Mouse (Mus musculus): ENCODE results near the gene Celf6.

Celf6 gene

DNA sequence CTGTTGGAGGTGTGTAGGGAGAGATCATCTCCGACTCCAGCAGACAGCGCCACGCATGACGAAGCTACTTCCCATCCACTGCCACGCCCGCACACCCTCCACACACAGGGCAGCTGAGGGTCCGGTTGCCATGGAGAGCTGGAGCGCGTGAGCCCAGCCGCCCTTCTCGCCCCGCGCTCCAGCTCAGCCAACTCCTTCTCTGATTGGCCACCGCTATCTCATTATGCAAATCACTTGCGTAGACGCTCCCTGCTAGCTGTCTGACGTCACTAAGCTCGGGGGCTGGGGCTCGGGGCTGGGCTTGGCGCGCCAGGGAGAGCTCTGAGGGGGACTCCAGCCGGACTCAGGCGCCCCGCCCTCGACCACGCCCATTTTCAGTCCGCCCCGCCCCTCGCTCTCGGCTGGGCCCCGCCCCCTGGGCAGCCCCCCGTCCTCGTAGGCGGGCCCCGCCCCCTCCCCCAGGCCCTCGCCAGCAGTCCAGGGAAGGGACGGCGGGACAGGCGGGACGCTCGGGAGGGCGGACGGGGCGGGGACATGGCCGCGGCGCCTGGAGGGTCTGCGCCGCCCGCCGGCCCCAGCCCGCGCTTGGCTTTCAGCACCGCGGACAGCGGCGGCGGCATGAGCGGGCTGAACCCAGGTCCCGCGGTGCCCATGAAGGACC lies at the start of gene Celf6:
Gene Celf6 (plus strand): TSS at position 74 of the 661 bp plus-strand sequence.
- in situ Hi-C loops (cut with MboI, MseI): loop anchor here in 1 of 2 experiments (10.0 kb wide), 1 partner anchor 423 kb away; no protein-coding TSS in a partner anchor

DNA sequence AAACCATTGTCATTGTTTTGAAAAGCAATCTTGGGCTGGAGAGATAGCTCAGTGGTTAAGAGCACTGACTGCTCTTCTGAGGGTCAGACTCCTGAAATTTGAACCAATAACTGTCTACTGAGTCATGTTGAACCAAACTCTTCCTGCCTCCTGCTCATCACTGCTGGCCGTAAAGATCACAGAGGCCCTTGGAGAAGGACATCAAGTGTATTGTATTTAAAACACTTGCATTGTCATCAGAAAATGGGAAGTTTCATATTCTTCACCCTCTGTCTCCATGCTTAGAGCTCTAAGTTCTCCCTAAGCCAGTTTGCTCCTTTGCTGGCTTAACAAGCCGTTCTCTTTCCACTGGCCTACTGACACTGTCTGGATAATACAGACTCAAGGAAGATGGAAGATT lies 49.4 kb upstream of the Celf6 start:
- in situ Hi-C loops (cut with MboI, MseI): no loop called here

DNA sequence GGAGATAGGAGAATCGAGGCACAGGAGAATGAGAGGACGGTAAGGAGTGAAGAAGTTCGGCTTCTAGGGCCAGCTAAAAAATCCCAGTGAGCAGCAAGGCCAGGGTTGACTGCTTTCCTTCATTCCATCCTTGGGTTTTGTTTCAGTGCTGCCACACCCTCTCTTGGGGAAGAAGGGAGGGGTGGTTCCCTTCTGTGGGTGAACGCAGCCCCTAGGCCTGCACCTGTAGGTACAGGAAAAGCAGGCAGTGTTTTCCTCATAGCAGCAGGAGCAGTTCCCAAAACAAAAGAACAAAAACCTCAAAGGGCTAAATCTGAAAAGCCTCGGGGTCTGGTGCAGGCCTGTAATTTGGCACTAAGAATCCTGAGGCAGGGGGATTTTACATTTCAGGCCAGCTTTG lies 46.1 kb upstream of the Celf6 start:
- in situ Hi-C loops (cut with MboI, MseI): loop anchor here in 1 of 2 experiments (10.0 kb wide), 1 partner anchor 457 kb away; no protein-coding TSS in a partner anchor

DNA sequence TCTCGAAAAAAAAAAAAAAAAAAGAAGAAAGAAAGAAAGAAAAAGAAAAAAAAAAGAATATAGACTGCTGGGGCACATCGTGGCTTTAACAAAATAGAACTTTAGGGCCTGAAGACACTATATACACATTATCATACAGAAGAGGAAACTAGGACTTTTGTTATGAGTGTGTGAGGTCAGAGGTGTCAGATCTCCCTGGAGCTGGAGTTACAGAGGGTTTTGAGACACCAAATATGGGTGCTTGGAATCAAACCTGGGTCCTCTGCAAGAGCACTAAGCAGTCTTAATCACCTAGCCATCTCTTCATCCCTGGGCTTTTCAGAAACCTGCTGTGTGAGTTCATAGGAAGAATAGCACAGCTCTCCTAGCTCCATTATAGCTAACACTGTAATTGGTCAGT lies 44.3 kb upstream of the Celf6 start:
- in situ Hi-C loops (cut with MboI, MseI): loop anchor here in 1 of 2 experiments (10.0 kb wide), 1 partner anchor 459 kb away; no protein-coding TSS in a partner anchor

DNA sequence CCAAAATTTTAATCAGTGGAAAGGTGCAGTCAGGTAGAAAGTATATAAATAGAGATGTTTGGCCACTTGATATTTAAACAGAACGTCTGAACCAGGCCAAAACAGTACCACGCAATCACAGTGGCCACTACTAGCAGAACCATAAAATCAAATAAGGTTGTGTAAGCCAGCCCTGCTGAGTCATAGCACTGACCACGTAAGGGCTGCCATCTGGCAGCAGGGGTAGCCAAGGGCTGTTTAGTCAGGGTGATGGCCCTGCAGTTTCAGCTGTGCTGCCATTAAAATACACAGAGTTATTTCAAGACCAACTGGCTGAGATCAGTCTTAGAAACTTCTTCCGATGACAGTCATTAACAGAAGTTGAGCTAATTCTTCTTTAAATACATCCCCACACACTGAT lies 43.8 kb upstream of the Celf6 start:
- in situ Hi-C loops (cut with MboI, MseI): loop anchor here in 1 of 2 experiments (10.0 kb wide), 1 partner anchor 459 kb away; no protein-coding TSS in a partner anchor

DNA sequence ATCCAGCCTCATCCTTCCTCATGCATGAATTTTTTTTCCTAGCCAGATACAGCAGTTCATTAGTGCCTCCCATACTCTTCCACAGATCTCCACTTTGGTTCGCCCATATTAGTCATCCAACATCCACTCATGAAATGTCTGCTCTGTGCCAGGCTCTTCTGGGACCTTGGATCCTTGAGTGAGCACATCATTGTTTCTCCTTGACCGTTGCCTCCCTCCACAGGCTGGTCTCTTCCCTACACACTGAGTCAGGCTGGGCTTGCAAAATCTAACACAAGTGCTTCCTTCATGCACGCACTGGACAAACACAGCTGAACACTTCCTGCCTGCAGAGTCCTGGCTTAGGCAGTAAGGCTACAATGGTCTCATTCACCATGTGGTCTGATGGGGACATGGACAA lies 40.1 kb upstream of the Celf6 start:
- in situ Hi-C loops (cut with MboI, MseI): loop anchor here in 1 of 2 experiments (10.0 kb wide), 1 partner anchor 463 kb away; no protein-coding TSS in a partner anchor

DNA sequence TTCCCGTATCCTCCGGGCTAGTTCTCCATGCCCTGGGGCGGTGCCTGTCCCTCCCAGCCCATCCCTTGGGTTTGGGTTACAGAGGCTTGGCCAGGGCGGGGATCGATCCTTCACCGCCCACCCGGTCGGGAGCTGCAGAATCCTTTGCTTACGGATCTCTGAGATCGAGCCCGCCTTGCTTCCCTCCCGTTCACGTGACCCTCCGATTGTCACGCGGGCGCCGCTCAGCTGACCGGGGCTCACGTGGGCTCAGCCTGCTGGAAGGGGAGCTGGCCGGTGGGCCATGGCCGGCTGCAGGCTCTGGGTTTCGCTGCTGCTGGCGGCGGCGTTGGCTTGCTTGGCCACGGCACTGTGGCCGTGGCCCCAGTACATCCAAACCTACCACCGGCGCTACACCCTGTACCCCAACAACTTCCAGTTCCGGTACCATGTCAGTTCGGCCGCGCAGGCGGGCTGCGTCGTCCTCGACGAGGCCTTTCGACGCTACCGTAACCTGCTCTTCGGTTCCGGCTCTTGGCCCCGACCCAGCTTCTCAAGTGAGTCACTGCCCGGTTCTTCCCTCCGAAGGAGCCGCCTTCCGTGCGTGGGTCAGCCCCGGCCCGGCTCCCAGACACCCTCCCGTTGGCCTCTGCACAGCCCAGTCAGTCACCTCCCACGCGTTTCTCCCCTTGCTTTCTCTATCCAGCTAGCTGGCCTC lies 38.1 kb upstream of the Celf6 start, which contains the start of the genes Hexa and Tmem202:
Gene Hexa (plus strand): TSS at position 100 of the 697 bp plus-strand sequence.
Gene Tmem202 (minus strand): TSS at position 407 of the 697 bp plus-strand sequence.
- in situ Hi-C loops (cut with MboI, MseI): loop anchor here in 1 of 2 experiments (10.0 kb wide), 1 partner anchor 465 kb away; no protein-coding TSS in a partner anchor

DNA sequence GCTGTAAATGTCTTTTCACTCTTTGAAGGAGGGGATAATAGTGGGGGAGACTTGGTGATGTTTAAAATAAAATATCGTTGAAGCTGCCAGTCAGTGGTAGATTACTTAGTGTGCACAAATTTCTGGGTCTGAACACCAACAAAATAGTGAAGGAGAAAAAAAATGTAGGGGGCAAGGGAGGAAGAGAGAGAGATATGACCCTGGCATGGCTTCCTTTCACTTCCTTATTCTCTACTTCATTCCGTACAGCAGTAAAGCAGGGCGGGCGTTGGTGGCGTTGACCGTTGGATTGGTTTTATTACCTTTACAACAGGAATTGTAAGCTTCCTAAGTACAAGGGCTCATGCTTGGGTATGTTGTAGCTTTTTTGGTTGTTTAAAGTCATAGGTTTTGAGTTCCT lies 36.1 kb upstream of the Celf6 start:
- in situ Hi-C loops (cut with MboI, MseI): no loop called here

DNA sequence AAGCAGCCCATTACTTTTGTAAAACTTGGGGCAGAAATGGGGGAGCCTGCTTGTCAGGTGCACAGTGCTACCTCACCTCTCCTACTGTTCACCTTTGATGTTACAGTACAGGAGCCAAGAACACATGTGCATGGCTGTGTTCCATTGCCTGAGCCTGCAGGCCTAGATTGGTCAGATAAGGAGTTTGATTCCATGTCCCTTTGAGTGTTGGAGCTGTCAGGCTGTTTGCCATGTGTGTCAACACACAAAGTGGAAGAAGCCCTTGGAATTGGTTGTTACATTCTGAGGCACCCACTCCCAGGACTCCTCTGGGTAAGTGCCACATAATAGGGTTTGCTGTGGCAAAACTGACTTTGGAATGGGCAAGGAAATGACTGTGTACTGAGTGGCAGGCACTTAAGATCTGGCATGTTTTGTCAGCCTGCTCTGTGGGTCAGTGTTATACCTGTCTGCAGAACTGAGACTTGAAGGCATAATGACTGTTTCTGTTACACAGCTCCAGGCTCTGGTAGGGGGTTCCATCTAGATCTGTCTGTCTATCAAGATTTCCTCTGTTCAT lies 34.9 kb upstream of the Celf6 start:
- in situ Hi-C loops (cut with MboI, MseI): no loop called here

DNA sequence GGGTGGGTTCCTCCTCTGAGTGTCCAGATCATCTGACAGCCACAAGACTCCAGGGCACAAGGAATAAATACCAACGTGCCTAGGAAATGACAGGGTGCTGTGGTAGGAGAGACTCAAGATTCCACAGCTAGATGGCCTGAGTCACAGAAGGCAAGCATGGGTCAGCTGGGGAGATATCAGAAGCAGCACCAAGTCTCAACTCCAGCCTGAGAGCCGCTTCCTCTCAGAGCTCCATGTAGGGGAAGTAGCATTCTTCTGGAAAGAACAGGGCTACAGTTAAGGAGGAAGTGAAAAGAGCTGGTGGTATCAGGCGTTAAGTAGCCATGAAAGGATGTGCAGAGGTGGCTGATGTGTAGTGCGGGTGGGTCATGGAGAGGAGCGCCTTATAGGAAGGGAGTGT lies 33.0 kb upstream of the Celf6 start:
- in situ Hi-C loops (cut with MboI, MseI): no loop called here

DNA sequence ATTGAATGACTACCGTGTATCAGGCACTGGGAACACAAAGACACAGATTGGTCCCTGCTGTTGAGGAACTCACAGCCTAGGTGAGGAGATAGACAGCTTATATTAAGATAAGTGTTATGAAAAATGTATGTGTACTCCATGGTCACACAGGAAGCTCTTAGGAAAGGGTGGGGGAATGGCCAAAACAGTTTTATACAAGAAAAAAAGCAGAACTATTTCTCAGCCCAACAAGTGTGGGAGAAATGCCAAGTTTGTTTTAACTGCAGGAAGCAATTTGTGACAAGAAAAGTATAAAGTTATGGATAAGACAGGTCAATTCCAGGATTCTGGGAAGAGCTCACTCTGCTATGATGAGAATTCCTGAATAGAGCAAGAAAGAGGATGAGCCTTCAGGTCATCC lies 29.8 kb upstream of the Celf6 start:
- in situ Hi-C loops (cut with MboI, MseI): no loop called here

DNA sequence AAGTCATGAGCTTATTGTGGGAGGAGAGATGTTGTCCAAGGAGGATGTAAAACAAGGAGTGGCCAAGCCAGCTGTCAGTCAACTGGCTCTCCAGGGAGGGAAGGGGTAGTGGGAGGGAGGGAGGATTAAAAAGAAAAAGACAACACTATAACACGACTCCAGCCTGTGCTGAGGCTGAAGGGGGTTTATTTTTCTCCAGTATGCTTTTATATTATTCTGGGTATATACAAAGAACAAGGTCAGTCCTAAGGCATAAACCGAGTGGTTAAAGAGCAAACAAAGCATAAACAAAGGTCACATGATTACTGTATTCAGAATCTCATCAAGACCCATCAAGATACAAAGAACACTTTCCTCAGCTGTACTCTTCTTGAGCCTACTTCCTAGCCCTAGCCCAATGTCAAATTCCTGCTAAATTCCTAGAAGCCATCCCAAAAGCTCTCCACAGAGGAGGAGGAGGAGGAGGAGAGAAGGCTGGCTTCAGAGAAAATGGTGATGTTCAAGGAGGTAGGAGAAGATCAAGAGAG lies 28.7 kb upstream of the Celf6 start:
- in situ Hi-C loops (cut with MboI, MseI): no loop called here

DNA sequence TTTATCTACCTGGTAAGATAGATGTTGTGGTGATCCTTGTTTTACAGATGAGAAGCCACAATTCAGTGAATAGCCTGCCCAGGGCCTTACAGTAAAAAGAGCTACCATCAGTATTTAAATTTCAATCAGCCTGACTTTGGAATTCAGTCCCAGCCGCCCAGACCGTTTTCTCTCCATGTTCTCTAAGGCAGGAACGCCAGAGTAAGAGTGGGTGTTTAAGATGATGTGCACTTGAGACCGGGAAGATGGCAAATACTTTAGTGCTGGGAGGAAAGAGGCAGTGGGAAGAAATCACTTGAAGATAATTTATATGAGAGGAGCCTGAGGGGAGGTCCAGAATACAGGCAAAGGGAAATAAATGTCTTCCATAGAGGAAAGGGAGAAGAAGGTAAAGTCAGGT lies 27.6 kb upstream of the Celf6 start:
- in situ Hi-C loops (cut with MboI, MseI): no loop called here

DNA sequence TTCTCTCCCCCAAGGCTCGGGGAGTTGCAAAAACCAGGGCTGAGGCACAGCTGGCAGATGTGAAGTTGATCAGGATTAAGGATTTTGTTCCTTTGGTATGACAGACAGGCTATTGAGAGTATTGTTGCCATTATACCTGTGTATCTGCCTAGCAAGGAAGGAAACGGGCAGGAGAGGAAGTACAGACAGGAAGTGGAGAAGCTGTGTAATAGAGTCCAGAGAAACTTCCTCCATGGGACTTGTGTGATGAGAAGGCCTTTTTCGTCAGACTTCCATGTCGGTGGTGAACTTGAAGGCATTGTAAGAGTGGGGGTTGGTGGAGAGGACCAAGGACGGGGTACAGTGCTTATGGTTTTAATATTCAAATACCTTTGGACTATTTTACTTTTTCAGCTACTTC lies 26.7 kb upstream of the Celf6 start:
- in situ Hi-C loops (cut with MboI, MseI): no loop called here

DNA sequence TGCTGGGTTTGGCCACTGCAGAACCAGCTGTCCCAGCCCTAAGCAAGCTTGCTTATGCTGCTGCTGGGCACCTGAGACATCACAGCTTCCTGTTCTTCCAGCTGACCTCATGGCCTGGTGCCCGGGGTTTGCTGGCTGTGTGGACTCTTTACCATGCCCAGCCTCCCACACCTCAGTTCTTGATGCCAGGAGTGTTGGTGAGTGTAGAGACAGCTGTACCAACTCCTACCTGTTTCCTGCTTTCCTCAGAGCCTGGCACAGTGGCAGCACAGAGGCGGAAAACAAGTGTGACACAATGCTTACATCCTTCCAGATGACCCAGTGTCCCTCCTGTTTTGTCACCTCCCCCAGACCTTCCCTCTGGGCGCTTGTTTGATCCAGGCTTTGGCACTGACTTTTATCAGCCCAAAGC lies 26.1 kb upstream of the Celf6 start:
- in situ Hi-C loops (cut with MboI, MseI): no loop called here

DNA sequence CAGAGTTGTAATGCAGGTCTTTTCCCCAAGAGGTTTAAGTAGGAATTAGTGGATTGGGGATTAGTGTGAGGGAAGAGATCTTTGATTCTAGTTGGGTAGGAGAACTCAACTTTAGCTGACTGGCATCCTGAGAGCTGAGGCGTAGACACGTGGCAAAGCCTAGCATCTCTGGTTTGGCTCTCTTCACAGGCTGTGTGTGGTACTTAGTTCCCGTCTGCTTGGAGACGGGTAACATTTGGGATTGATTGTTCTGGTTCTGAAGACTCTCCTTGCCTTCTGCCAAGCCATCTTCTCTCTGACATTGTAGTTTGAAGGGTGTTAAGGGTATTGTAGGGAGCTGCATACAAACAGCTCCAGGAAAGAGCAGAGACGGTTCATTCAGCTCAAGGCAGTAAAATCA lies 25.1 kb upstream of the Celf6 start:
- in situ Hi-C loops (cut with MboI, MseI): no loop called here

DNA sequence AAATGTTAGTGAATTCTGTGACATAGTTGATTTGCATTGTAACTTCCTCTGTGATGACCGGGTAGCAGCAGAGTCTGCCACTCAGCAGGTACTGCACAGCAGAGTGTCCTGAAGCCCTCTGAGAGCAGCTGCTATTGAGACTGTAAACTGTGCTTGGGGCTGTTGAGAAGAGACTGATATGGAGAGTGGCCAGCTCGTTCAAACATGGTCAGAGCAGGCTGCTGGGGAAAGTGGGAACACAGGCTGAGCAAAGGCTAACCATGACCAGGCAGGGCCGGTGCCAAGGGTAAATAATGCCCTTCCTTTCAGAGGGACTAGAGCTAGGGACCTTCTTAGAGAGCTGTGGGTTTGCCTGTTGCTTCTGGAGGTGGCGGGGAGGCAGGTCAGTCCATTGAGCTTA lies 24.0 kb upstream of the Celf6 start:
- in situ Hi-C loops (cut with MboI, MseI): no loop called here

DNA sequence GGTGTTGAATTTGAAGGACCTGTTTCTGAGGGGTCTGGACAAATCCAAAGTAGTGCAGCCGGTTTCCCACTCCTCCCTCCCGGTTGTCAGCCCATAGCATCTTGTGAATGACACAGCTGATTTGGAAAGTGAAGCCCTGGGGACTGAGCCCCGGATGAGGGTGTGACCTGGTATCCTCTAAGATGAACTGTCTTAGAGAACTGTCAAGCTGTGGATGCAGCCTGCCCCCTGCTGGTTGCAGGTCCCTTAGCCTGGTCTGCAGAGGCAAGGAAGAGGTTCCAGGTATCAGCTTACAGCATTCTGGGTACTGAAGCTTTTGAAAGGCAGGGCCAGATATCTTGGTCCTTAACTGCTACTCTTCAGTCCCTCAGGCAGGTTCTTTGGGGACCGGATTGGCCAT lies 12.1 kb upstream of the Celf6 start:
- in situ Hi-C loops (cut with MboI, MseI): loop anchor here in 1 of 2 experiments (5.0 kb wide), 1 partner anchor 73 kb away; no protein-coding TSS in a partner anchor

DNA sequence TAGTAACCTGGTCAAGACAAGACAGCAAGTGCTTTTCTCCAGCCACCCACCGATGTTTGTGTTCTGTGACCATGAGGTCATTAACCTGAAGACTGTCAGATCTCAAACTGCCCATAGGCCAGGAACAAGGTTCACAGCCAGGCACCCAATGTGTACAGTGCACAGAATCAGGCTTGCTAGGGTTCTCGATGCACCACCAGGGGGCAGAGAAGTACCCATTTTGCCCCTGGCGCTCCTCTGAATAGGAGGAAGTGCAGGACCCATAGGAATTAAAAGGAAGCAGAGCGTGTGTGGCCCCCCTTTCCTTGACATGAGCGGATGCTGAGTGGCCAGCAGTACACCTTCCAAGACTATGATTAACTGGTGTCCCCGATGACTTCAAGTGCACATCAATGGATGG lies 10.6 kb upstream of the Celf6 start:
- in situ Hi-C loops (cut with MboI, MseI): loop anchor here in 1 of 2 experiments (5.0 kb wide), 1 partner anchor 75 kb away; no protein-coding TSS in a partner anchor

DNA sequence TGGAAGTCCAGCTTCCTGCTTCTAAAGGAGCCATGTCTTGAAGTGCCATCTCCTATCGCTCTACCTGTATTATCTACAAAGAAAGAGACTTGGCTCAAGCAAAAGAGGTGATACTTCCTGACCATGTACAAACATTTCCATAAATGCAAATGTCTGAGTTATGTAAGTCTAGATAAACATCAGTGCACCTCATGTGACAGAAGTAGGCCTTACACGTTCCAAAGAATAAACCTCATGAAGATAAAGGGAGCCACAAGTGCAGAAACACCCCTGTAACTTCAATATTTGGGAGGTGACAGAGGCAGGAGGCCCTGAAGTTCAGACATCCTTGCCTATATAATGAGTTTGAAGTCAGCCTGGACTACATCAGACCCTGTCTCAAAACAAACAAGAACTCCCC lies 5.9 kb upstream of the Celf6 start:
- in situ Hi-C loops (cut with MboI, MseI): loop anchor here in 1 of 2 experiments (10.0 kb wide), 1 partner anchor 417 kb away; no protein-coding TSS in a partner anchor

DNA sequence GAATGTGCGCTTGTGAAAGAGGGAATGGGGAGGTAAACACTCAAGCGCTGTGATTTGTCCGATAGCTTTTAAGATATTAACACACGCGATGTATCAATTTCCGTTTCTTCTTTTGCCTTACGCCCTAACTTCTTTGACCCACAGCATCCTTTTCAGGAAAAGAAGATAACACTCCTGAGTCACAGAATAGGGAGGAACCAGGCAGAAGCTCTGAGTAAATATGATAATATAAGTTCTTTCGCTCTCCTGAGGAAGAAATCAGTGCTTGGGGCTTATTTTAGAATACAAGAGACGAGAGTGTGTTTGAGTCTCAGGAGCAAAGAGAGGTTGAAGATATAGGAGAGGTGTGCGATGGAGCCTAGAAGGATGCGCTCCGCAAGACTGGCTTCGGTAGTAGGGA lies 316 bp upstream of the Celf6 start:
- in situ Hi-C loops (cut with MboI, MseI): loop anchor here in 1 of 2 experiments (10.0 kb wide), 1 partner anchor 423 kb away; no protein-coding TSS in a partner anchor

DNA sequence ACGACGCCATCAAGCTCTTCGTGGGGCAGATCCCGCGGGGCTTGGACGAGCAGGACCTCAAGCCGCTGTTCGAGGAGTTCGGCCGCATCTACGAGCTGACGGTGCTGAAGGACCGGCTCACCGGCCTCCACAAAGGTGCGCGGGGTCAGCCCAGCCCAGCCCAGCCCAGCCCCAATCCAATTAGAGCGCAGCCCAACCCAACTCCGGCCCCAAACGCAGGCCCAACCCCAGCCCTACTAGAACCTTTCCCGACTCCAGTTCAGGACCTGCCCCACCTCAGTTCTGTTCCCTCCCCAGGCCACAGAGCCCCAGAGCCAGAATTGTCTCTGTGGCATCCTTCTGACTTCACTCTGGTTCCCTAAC lies 769 bp downstream of the Celf6 start:
- in situ Hi-C loops (cut with MboI, MseI): loop anchor here in 1 of 2 experiments (10.0 kb wide), 1 partner anchor 424 kb away; no protein-coding TSS in a partner anchor

Data from T-helper 17 cell (primary cell).